Mouse (Mus musculus): ENCODE measurements around the gene 1700028P14Rik. TPM values are rescaled to one million over a fixed set of nuclear protein-coding genes. Genes with fewer than 3 reads are reported as not detected.
"Not testable (repeated sequence)": the region's sequence is repeated elsewhere in the genome, so short reads cannot be mapped to it uniquely, and the experiment has no call there.

The 1700028P14Rik gene
- polyA plus RNA-seq, 1 experiment from 2014 or later: not detected

DNA sequence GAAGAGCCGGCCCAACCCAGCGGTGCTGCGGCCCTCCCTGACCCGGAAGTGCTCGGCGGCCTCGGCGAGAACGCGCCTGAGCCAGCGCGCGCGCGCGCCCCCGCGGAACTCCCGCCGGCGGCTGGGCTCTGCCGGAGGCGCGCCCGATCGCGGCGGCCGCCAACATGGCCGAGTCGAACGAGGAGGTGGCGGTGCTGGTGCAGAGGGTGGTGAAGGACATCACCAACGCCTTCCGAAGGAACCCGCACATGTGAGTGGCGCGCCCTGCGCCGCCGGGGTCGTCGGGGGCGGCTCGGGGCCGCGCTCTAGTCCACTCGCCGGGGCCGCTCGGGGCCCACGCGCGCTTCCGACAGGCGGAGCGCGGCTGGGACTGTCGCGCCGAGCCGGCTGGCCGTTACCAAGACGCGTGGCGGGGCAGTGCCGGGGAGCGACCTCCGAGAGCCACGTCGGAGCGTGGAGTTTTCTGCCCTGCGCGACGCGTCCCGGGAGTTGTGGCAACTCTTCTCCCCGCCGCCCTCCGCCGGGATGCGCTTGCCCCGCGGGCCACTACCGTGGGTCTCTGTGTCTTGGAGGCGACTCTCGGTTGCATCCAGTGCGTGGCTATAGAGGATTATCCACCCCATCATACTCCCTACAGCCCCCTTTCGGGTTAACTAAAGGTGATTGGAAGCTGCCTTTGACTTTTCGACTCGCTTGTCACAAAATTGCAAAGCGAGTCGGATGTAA, 34.8 kb upstream of the 1700028P14Rik start, which contains the start of gene Ptar1:
TSS of gene Ptar1 (plus strand) at position 134 of the 726 bp plus-strand sequence.
- under 1% methylated on average over 59 of the region's 93 CpGs for WGBS (ENCODE audit: insufficient replicate concordance)
- H3K4me2 ChIP-seq (ENCODE audit: low read depth, low read length): peak within 1 kb of the TSS; percentile 86
- DNase-seq: peak; percentile 95

GRCm38 (mm10) chr19:23686962-23687295, 34.3 kb upstream of the 1700028P14Rik start:
- DNase-seq (no peak), ATAC-seq (peak; percentile 53)
- Histone ChIP-seq H3K27ac (ENCODE audit: low read depth) (peak overlapping the region; percentile 89), H3K9ac (replicated peaks) (peak overlapping the region; percentile 88), H3K4me3 (ENCODE audit: low read depth, low read length) (peak overlapping the region; percentile 82), H3K27me3 (ENCODE audit: insufficient read depth, low read length) (no peaks in the 10 kb centered on the region), H3K4me1 (ENCODE audit: insufficient read depth) (peaks cover 5% of the 10 kb centered on the region; the same call in 1 of the 2 replicates), H3K4me2 (ENCODE audit: low read depth, low read length) (peak overlapping the region; percentile 86), H3K36me3 (replicated peaks; ENCODE audit: insufficient read depth, low read length) (no peaks in the 10 kb centered on the region), H3K9me3 (ENCODE audit: low read length) (no peaks in the 10 kb centered on the region)
- WGBS (ENCODE audit: insufficient replicate concordance): under 1% methylated on average over 14 of the region's 14 CpGs
- TF ChIP-seq CTCF (IDR thresholded peaks at IDR 0.05; ENCODE audit: low read depth) (no peak), EP300 (IDR thresholded peaks at IDR 0.05; ENCODE audit: low read depth) (no peak)

More for the DNA sequence above, 34.8 kb upstream of the 1700028P14Rik start, which contains the start of gene Ptar1:
- peak; percentile 100 for ATAC-seq
- no peaks in the 10 kb centered on the region for H3K27me3 ChIP-seq (ENCODE audit: insufficient read depth, low read length)
- peak within 1 kb of the TSS; percentile 82 for H3K4me3 ChIP-seq (ENCODE audit: low read depth, low read length)
- no peaks in the 10 kb centered on the region for H3K36me3 ChIP-seq (replicated peaks; ENCODE audit: insufficient read depth, low read length)
- H3K9ac ChIP-seq (replicated peaks): peak within 1 kb of the TSS; percentile 88
- H3K27ac ChIP-seq (ENCODE audit: low read depth): peak within 1 kb of the TSS; percentile 89
- H3K9me3 ChIP-seq (ENCODE audit: low read length): no peaks in the 10 kb centered on the region
- H3K4me1 ChIP-seq (ENCODE audit: insufficient read depth): peaks cover 5% of the 10 kb centered on the region; the same call in 1 of the 2 replicates
- TF ChIP-seq EP300 (IDR thresholded peaks at IDR 0.05; ENCODE audit: low read depth) (no peak), CTCF (IDR thresholded peaks at IDR 0.05; ENCODE audit: low read depth) (no peak)

- 80% methylated on average over 8 of the region's 8 CpGs for WGBS (ENCODE audit: insufficient replicate concordance)
- not testable (repeated sequence) for ATAC-seq; H3K36me3 ChIP-seq (replicated peaks; ENCODE audit: insufficient read depth, low read length); H3K9me3 ChIP-seq (ENCODE audit: low read length); DNase-seq; H3K4me2 ChIP-seq (ENCODE audit: low read depth, low read length); H3K4me3 ChIP-seq (ENCODE audit: low read depth, low read length); H3K27ac ChIP-seq (ENCODE audit: low read depth); H3K9ac ChIP-seq (replicated peaks); H3K4me1 ChIP-seq (ENCODE audit: insufficient read depth); H3K27me3 ChIP-seq (ENCODE audit: insufficient read depth, low read length)
These were observed 23.0 kb upstream of the 1700028P14Rik start for GRCm38 (mm10) chr19:23675656-23676055.

- H3K4me2 ChIP-seq (ENCODE audit: low read depth, low read length): no peak overlapping the region
- DNase-seq (no peak), ATAC-seq (no peak)
- H3K9me3 ChIP-seq (ENCODE audit: low read length): peaks cover 4% of the 10 kb centered on the region; the same call in 1 of the 2 replicates
- WGBS (ENCODE audit: insufficient replicate concordance): 64% methylated on average over 2 of the region's 2 CpGs
- no peak overlapping the region for H3K9ac ChIP-seq (replicated peaks)
- no peak overlapping the region for H3K27ac ChIP-seq (ENCODE audit: low read depth)
- H3K4me3 ChIP-seq (ENCODE audit: low read depth, low read length): no peak overlapping the region
- H3K36me3 ChIP-seq (replicated peaks; ENCODE audit: insufficient read depth, low read length): no peaks in the 10 kb centered on the region
- no peaks in the 10 kb centered on the region for H3K27me3 ChIP-seq (ENCODE audit: insufficient read depth, low read length)
- no peak for TF ChIP-seq CTCF (IDR thresholded peaks at IDR 0.05; ENCODE audit: low read depth)
- no peak for TF ChIP-seq EP300 (IDR thresholded peaks at IDR 0.05; ENCODE audit: low read depth)
- H3K4me1 ChIP-seq (ENCODE audit: insufficient read depth): no peaks in the 10 kb centered on the region
These were observed 20.4 kb upstream of the 1700028P14Rik start for GRCm38 (mm10) chr19:23673021-23673420.

DNA sequence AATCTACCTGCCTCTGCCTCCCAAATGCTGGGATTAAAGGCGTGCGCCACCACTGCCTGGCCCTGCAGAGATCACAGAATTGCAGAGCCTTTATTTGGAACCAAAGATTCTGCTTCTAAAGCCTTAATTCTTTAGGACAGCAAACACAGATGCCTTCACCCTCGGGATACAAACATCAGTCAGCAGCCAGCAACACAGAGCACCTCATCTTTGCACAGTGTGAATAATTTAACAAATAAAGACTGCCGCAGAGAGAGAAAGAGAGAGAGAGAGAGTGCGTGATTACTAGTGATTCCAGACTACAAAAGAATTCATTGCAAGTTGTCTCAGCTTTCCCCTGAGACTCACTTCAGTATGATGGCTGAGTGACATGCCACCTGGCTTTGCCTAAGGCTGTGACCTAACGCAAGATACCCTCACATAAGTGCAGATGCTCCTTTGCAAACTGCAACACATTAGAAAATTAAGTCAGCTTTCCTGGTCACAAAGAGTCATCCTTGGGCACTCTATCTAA, 15.6 kb upstream of the 1700028P14Rik start:
- Histone ChIP-seq H3K4me2 (ENCODE audit: low read depth, low read length) (no peak overlapping the region), H3K9ac (replicated peaks) (no peak overlapping the region), H3K27me3 (ENCODE audit: insufficient read depth, low read length) (no peaks in the 10 kb centered on the region), H3K27ac (ENCODE audit: low read depth) (no peak overlapping the region), H3K4me1 (ENCODE audit: insufficient read depth) (peaks cover 2% of the 10 kb centered on the region; the same call in 1 of the 2 replicates), H3K36me3 (replicated peaks; ENCODE audit: insufficient read depth, low read length) (no peaks in the 10 kb centered on the region), H3K9me3 (ENCODE audit: low read length) (no peaks in the 10 kb centered on the region), H3K4me3 (ENCODE audit: low read depth, low read length) (no peak overlapping the region)
- ATAC-seq: no peak
- no peak for DNase-seq
- 72% methylated on average over 6 of the region's 6 CpGs for WGBS (ENCODE audit: insufficient replicate concordance)
- TF ChIP-seq EP300 (IDR thresholded peaks at IDR 0.05; ENCODE audit: low read depth) (no peak), CTCF (IDR thresholded peaks at IDR 0.05; ENCODE audit: low read depth) (no peak)

DNA sequence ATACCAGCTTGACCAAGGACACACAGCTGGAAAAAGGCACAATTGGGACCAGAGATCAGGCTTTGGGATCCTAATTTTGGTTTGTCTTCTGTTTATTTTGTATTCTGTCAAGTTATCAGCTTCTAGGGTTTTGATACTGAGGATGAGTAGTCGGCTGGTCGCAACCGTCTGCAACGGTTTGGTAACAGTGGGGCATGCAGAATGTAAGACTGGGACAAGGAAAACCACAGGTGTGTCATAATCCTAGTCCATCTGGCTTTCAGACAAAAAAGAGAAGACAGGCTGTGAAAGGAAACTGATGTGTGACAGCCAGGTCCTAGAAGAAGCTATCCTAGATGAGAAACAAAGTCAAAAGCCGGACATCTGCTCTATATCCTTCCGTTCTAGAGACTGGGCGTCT, 11.5 kb upstream of the 1700028P14Rik start:
- no peaks in the 10 kb centered on the region for H3K9me3 ChIP-seq (ENCODE audit: low read length)
- TF ChIP-seq CTCF (IDR thresholded peaks at IDR 0.05; ENCODE audit: low read depth) (no peak), EP300 (IDR thresholded peaks at IDR 0.05; ENCODE audit: low read depth) (no peak)
- ATAC-seq (no peak), DNase-seq (no peak)
- H3K27ac ChIP-seq (ENCODE audit: low read depth): no peak overlapping the region
- no peak overlapping the region for H3K4me3 ChIP-seq (ENCODE audit: low read depth, low read length)
- no peaks in the 10 kb centered on the region for H3K36me3 ChIP-seq (replicated peaks; ENCODE audit: insufficient read depth, low read length)
- H3K4me2 ChIP-seq (ENCODE audit: low read depth, low read length): no peak overlapping the region
- no peaks in the 10 kb centered on the region for H3K27me3 ChIP-seq (ENCODE audit: insufficient read depth, low read length)
- WGBS (ENCODE audit: insufficient replicate concordance): 73% methylated on average over 7 of the region's 7 CpGs
- H3K4me1 ChIP-seq (ENCODE audit: insufficient read depth): peaks cover 2% of the 10 kb centered on the region; the same call in 1 of the 2 replicates
- H3K9ac ChIP-seq (replicated peaks): no peak overlapping the region
